Mouse (Mus musculus): ENCODE measurements around the gene Agbl4.
"Not testable (repeated sequence)": the region's sequence is repeated elsewhere in the genome, so short reads cannot be mapped to it uniquely, and the experiment has no call there.

DNA sequence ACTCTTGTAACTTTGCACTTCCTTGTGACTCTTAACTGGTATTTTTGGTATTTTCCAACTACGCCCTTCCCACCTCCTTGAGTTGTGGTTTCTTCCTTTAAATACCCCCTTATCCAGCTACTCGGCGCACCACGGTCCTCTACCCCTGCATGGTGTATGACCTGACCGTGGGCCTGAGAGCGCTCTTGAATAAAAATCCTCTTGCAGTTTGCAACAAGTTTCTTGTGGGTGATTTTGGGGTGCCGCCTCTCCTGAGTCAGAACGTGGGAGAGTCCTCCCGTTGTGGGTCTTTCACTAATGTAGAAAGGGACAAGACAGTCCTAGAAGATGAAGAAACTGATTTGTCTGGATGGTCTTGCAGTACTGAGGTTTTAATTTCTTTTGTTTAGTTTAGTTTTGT lies 822.1 kb downstream of the Agbl4 start:
- not testable (repeated sequence) for TF ChIP-seq EP300 (IDR thresholded peaks at IDR 0.05; ENCODE audit: low read depth in 1 of 2, low read length in 2 of 2); RAD21 (IDR thresholded peaks at IDR 0.05; ENCODE audit: low read depth, low read length); UBTF (IDR thresholded peaks at IDR 0.05; ENCODE audit: borderline replicate concordance, insufficient read depth, low read depth, low read length); CTCF (IDR thresholded peaks at IDR 0.05 in 2 of 3, conservative IDR thresholded peaks at IDR 0.05 in 1 of 3; ENCODE audit: control insufficient read depth in 1 of 3, insufficient read depth in 1 of 3, low read depth in 2 of 3, low read length in 3 of 3, poor library complexity in 1 of 3, severe bottlenecking in 1 of 3); CHD1 (IDR thresholded peaks at IDR 0.05; ENCODE audit: low read depth, low read length); CHD2 (IDR thresholded peaks at IDR 0.05; ENCODE audit: low read length); USF1 (IDR thresholded peaks at IDR 0.05; ENCODE audit: low read depth, low read length); MYC (IDR thresholded peaks at IDR 0.05; ENCODE audit: low read depth, low read length); POLR2A (IDR thresholded peaks at IDR 0.05; ENCODE audit: control insufficient read depth in 1 of 2, insufficient read depth in 1 of 2, low read depth in 1 of 2, low read length in 2 of 2, poor library complexity in 1 of 2); USF2 (IDR thresholded peaks at IDR 0.05; ENCODE audit: borderline replicate concordance in 1 of 2, insufficient read depth in 1 of 2, low read depth in 1 of 2, low read length in 2 of 2); KAT2A (conservative IDR thresholded peaks at IDR 0.05; ENCODE audit: low read depth, low read length); TAL1 (IDR thresholded peaks at IDR 0.05; ENCODE audit: low read length)
